Mouse (Mus musculus): ENCODE measurements around the gene Hic1.

Gene Hic1

GRCm38 (mm10) chr11:75148332-75149035, 20.8 kb downstream of the Hic1 start:
- no peak for DNase-seq (ENCODE audit: extremely low spot score)

- no peak for DNase-seq (ENCODE audit: extremely low spot score)
These were observed 21.5 kb downstream of the Hic1 start for GRCm38 (mm10) chr11:75147846-75148168.

GRCm38 (mm10) chr11:75147106-75147845, 22.0 kb downstream of the Hic1 start:
- no peak for DNase-seq (ENCODE audit: extremely low spot score)

- no peak for DNase-seq (ENCODE audit: extremely low spot score)
These were observed 23.5 kb downstream of the Hic1 start for GRCm38 (mm10) chr11:75145841-75146240.

GRCm38 (mm10) chr11:75142749-75143148, 26.6 kb downstream of the Hic1 start:
- no peak for DNase-seq (ENCODE audit: extremely low spot score)

GRCm38 (mm10) chr11:75141913-75142312, 27.4 kb downstream of the Hic1 start:
- no peak for DNase-seq (ENCODE audit: extremely low spot score)

- no peak for DNase-seq (ENCODE audit: extremely low spot score)
These were observed 28.3 kb downstream of the Hic1 start for GRCm38 (mm10) chr11:75141038-75141437.

- no peak for DNase-seq (ENCODE audit: extremely low spot score)
These were observed 28.9 kb downstream of the Hic1 start for GRCm38 (mm10) chr11:75140431-75140830.

- DNase-seq (ENCODE audit: extremely low spot score): peak; percentile 63
These were observed 30.0 kb downstream of the Hic1 start for GRCm38 (mm10) chr11:75139122-75139963.

- DNase-seq (ENCODE audit: extremely low spot score): no peak
These were observed 32.5 kb downstream of the Hic1 start for GRCm38 (mm10) chr11:75136666-75137398.

GRCm38 (mm10) chr11:75135358-75135757, 34.0 kb downstream of the Hic1 start:
- no peak for DNase-seq (ENCODE audit: extremely low spot score)

GRCm38 (mm10) chr11:75134485-75135068, 34.7 kb downstream of the Hic1 start:
- no peak for DNase-seq (ENCODE audit: extremely low spot score)

- DNase-seq (ENCODE audit: extremely low spot score): peak; percentile 44
These were observed 35.4 kb downstream of the Hic1 start for GRCm38 (mm10) chr11:75133951-75134350.

GRCm38 (mm10) chr11:75133391-75133790, 35.9 kb downstream of the Hic1 start:
- DNase-seq (ENCODE audit: extremely low spot score): no peak

- no peak for DNase-seq (ENCODE audit: extremely low spot score)
These were observed 37.0 kb downstream of the Hic1 start for GRCm38 (mm10) chr11:75132278-75132677.

GRCm38 (mm10) chr11:75131300-75131699, 38.0 kb downstream of the Hic1 start:
- DNase-seq (ENCODE audit: extremely low spot score): no peak

GRCm38 (mm10) chr11:75129481-75129880, 39.8 kb downstream of the Hic1 start:
- DNase-seq (ENCODE audit: extremely low spot score): no peak

- no peak for DNase-seq (ENCODE audit: extremely low spot score)
These were observed 42.9 kb downstream of the Hic1 start for GRCm38 (mm10) chr11:75126384-75126783.

- no peak for DNase-seq (ENCODE audit: extremely low spot score)
These were observed 44.9 kb downstream of the Hic1 start for GRCm38 (mm10) chr11:75124406-75124805.

GRCm38 (mm10) chr11:75121348-75121747, 48.0 kb downstream of the Hic1 start:
- no peak for DNase-seq (ENCODE audit: extremely low spot score)

- DNase-seq (ENCODE audit: extremely low spot score): no peak
These were observed 49.5 kb downstream of the Hic1 start for GRCm38 (mm10) chr11:75119841-75120240.
